1 mouse cellular context compared by ENCODE assay signal in the genomic region with DNA sequence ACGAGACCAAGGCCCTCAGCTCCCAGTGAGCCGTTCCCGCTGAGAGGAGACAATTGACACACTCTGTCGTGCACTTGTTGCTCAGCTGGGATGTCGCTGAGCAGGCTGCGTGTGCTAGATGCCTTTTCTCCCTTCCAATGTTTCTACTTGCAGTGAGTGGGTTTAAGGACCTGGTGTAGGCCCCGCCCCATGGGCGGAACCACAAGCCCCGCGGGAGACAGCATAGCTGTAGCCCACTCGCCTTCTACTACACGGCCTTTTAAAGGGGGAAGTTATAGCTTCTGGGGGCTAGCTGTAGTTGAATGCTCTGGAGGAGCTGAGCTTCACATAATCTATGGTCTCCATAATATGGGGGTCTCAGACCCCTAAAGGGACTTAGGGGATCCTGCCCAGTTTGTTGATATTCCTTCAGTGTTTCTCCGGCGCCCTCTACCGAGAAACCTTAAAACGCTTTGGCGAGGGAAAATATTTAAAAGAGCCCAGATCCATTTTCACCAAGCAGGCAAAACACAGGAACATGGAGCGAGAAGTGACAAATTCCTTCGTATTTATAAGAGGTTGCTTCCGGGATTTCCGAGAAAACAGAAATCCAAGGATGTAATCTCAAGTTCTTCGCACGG.
TF ChIP-seq lines count a peak whose summit lies in the region.

No protein-coding gene starts in this region.

TF ChIP-seq in MEL, 35 proteins besides CTCF, POLR2A, EP300 and RAD21:
- TF ChIP-seq SMC3 (IDR thresholded peaks at IDR 0.05; ENCODE audit: low read depth, low read length) (peak; percentile 45; the same call in 1 of the 2 replicates), TBP (IDR thresholded peaks at IDR 0.05; ENCODE audit: low read depth, low read length) (no peak), ZNF384 (IDR thresholded peaks at IDR 0.05; ENCODE audit: low read depth, low read length) (no peak), MAZ (IDR thresholded peaks at IDR 0.05; ENCODE audit: low read depth, low read length) (0 out of 2 replicates have a peak, but pooled peaks have one; percentile 41), USF2 (IDR thresholded peaks at IDR 0.05; ENCODE audit: borderline replicate concordance in 1 of 2, insufficient read depth in 1 of 2, low read depth in 1 of 2, low read length in 2 of 2) (no peak), CHD1 (IDR thresholded peaks at IDR 0.05; ENCODE audit: low read depth, low read length) (no peak), USF1 (IDR thresholded peaks at IDR 0.05; ENCODE audit: low read depth, low read length) (no peak), ELF1 (IDR thresholded peaks at IDR 0.05; ENCODE audit: low read depth, low read length) (no peak), NELFE (IDR thresholded peaks at IDR 0.05; ENCODE audit: low read depth, low read length) (no peak), BHLHE40 (IDR thresholded peaks at IDR 0.05; ENCODE audit: borderline replicate concordance, low read depth, low read length) (no peak), GATA1 (IDR thresholded peaks at IDR 0.05; ENCODE audit: low read depth, low read length) (no peak), NRF1 (IDR thresholded peaks at IDR 0.05; ENCODE audit: insufficient read depth, low read depth, low read length, poor library complexity, severe bottlenecking) (no peak), MAX (IDR thresholded peaks at IDR 0.05; ENCODE audit: low read length) (no peak), MYC (IDR thresholded peaks at IDR 0.05; ENCODE audit: low read depth, low read length) (0 out of 2 replicates have a peak, but pooled peaks have one; percentile 17), TCF12 (IDR thresholded peaks at IDR 0.05; ENCODE audit: low read depth, low read length) (no peak), ZC3H11A (IDR thresholded peaks at IDR 0.05; ENCODE audit: low read depth, low read length) (no peak), KAT2A (conservative IDR thresholded peaks at IDR 0.05; ENCODE audit: low read depth, low read length) (no peak), HCFC1 (IDR thresholded peaks at IDR 0.05; ENCODE audit: low read depth, low read length) (peak; percentile 41; the same call in 1 of the 2 replicates), E2F4 (IDR thresholded peaks at IDR 0.05; ENCODE audit: borderline replicate concordance, low read depth, low read length) (no peak), SIN3A (IDR thresholded peaks at IDR 0.05; ENCODE audit: low read length) (peak; percentile 71), ZKSCAN1 (IDR thresholded peaks at IDR 0.05; ENCODE audit: low read depth, low read length) (no peak), RCOR1 (IDR thresholded peaks at IDR 0.05; ENCODE audit: low read depth, low read length) (no peak), ZMIZ1 (IDR thresholded peaks at IDR 0.05; ENCODE audit: low read depth, low read length) (no peak), CHD2 (IDR thresholded peaks at IDR 0.05; ENCODE audit: low read length) (no peak), TAL1 (IDR thresholded peaks at IDR 0.05; ENCODE audit: low read length) (no peak), POLR2AphosphoS2 (IDR thresholded peaks at IDR 0.05; ENCODE audit: low read length) (no peak), ETS1 (IDR thresholded peaks at IDR 0.05; ENCODE audit: low read depth, low read length) (no peak), JUND (IDR thresholded peaks at IDR 0.05; ENCODE audit: low read depth, low read length) (no peak), MXI1 (IDR thresholded peaks at IDR 0.05; ENCODE audit: low read depth, low read length) (peak; percentile 47; the same call in 1 of the 2 replicates)
